Mouse (Mus musculus): ENCODE data around the gene Steap3. TPM values are rescaled to one million over a fixed set of nuclear protein-coding genes. Genes with fewer than 3 reads are reported as not detected.
"Not testable (repeated sequence)": the region's sequence is repeated elsewhere in the genome, so short reads cannot be mapped to it uniquely, and the experiment has no call there.

Gene Steap3
- polyA plus RNA-seq (2016; fragmentation: Nextera tagmentation; extraction: Ambion mirVana) = 2.4 and 3.6 TPM in 2 replicates

DNA sequence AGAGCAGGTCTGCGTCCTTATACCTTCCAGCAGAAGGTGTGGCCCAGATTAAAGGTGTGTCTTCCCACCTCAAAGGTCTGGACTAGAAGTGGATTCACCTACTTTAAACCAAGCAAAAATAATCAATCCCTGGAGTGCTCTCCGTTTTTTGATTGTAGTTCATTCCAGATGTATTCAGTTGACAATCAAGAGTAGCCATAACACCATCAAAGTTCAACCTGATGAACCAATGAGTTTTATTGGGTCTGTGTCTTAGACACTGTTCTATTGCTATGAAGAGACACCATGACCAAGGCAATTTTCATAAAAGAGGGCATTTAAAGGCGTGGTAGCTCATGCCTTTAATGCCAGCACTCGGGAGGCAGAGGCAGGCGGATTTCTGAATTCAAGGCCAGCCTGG, at the start of gene Steap3:
TSS of gene Steap3 (minus strand) at position 101 of the 400 bp plus-strand sequence.
- no peaks in the 10 kb centered on the region; the same call in 1 of the 2 replicates for H3K4me1 ChIP-seq
- ATAC-seq (ENCODE audit: low FRiP score) = no peak
- H3K36me3 ChIP-seq = no peaks in the 10 kb centered on the region
- 91% methylated on average over 5 of the region's 5 CpGs for WGBS
- no peak within 1 kb of the TSS for H3K27ac ChIP-seq
- no peaks in the 10 kb centered on the region for H3K27me3 ChIP-seq
- H3K4me3 ChIP-seq = no peak within 1 kb of the TSS
- no peaks in the 10 kb centered on the region for H3K9me3 ChIP-seq (replicated peaks)
- no peak within 1 kb of the TSS for H3K4me2 ChIP-seq (replicated peaks)
- H3K9ac ChIP-seq = no peak within 1 kb of the TSS

- H3K4me2 ChIP-seq (replicated peaks) = no peak overlapping the region
- H3K27me3 ChIP-seq = no peaks in the 10 kb centered on the region
- H3K4me3 ChIP-seq = no peak overlapping the region
- H3K9ac ChIP-seq = no peak overlapping the region
- H3K4me1 ChIP-seq = peaks cover 5% of the 10 kb centered on the region; the same call in 1 of the 2 replicates
- ATAC-seq (ENCODE audit: low FRiP score) = peak; percentile 62
- H3K27ac ChIP-seq = no peak overlapping the region; the same call in 1 of the 2 replicates
- no peaks in the 10 kb centered on the region for H3K9me3 ChIP-seq (replicated peaks)
- H3K36me3 ChIP-seq = no peaks in the 10 kb centered on the region
- 71% methylated on average over 16 of the region's 16 CpGs for WGBS
Observed at GRCm38 (mm10) chr1:120321270-120322021, 48.9 kb upstream of the Steap3 start.

GRCm38 (mm10) chr1:120305801-120306200, 33.3 kb upstream of the Steap3 start:
- H3K9ac ChIP-seq = no peak overlapping the region
- no peak overlapping the region for H3K27ac ChIP-seq
- WGBS = 67% methylated on average over 2 of the region's 2 CpGs
- H3K27me3 ChIP-seq = no peaks in the 10 kb centered on the region
- H3K4me3 ChIP-seq = no peak overlapping the region
- H3K9me3 ChIP-seq (replicated peaks) = no peaks in the 10 kb centered on the region
- H3K4me1 ChIP-seq = no peaks in the 10 kb centered on the region
- H3K36me3 ChIP-seq = no peaks in the 10 kb centered on the region
- no peak for ATAC-seq (ENCODE audit: low FRiP score)
- H3K4me2 ChIP-seq (replicated peaks) = no peak overlapping the region

DNA sequence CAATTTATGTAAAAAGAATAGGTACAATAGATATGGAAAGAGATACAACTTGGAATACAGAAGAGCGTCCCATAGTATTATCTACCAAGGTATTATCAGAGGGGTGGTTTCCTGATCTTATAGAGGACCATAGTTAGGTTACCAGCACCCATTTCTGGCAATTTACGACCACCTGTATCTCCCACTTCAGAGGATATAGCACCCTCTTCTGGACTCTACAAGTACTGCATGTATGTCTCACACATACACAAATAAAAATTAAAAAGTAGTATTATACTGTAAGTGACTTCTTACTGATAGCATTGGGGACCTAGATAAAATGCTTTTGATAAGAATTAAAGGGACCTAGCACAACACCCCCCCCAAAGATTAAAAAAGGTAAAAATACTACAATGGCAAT, 24.4 kb upstream of the Steap3 start:
- Histone ChIP-seq H3K27me3 (no peaks in the 10 kb centered on the region), H3K4me2 (replicated peaks) (no peak overlapping the region), H3K9ac (no peak overlapping the region), H3K36me3 (no peaks in the 10 kb centered on the region), H3K27ac (no peak overlapping the region), H3K9me3 (replicated peaks) (peaks cover 10% of the 10 kb centered on the region; the same call in 1 of the 2 replicates), H3K4me3 (no peak overlapping the region), H3K4me1 (no peaks in the 10 kb centered on the region)
- ATAC-seq (ENCODE audit: low FRiP score) = no peak
- 93% methylated on average over 2 of the region's 2 CpGs for WGBS

DNA sequence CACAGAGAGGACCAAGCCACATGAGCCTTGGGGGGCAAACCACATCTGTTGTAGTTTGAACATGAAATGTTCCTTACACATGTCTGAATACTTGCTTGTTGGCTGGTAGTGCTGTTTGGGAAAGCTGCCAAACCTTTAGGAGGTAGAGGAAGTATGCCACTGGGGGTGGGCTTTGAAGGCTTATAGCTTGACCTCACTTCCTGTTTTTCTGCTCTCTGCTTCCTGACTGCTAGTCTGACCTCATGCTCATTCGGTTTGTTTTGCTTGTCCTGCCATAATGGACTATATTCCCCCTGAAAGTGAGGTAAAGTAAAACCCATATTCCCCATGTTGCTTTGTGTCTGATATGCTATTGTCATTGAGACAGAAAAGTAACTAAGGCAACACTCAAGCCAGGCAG, 21.3 kb upstream of the Steap3 start:
- Histone ChIP-seq H3K9ac (no peak overlapping the region), H3K4me2 (replicated peaks) (no peak overlapping the region), H3K4me1 (no peaks in the 10 kb centered on the region), H3K36me3 (no peaks in the 10 kb centered on the region), H3K9me3 (replicated peaks) (peaks cover 8% of the 10 kb centered on the region; the same call in 1 of the 2 replicates), H3K27ac (no peak overlapping the region), H3K27me3 (no peaks in the 10 kb centered on the region), H3K4me3 (no peak overlapping the region)
- no peak for ATAC-seq (ENCODE audit: low FRiP score)
- WGBS = 69% methylated on average over 1 of the region's 1 CpGs

- no peak overlapping the region for H3K4me3 ChIP-seq
- H3K9ac ChIP-seq = no peak overlapping the region
- 80% methylated on average over 3 of the region's 3 CpGs for WGBS
- no peak overlapping the region for H3K27ac ChIP-seq
- peaks cover 6% of the 10 kb centered on the region for H3K4me1 ChIP-seq
- no peak for ATAC-seq (ENCODE audit: low FRiP score)
- H3K36me3 ChIP-seq = no peaks in the 10 kb centered on the region
- no peak overlapping the region for H3K4me2 ChIP-seq (replicated peaks)
- H3K9me3 ChIP-seq (replicated peaks) = peaks cover 8% of the 10 kb centered on the region; the same call in 1 of the 2 replicates
- H3K27me3 ChIP-seq = no peaks in the 10 kb centered on the region
Observed at GRCm38 (mm10) chr1:120291709-120292108, 19.2 kb upstream of the Steap3 start.

DNA sequence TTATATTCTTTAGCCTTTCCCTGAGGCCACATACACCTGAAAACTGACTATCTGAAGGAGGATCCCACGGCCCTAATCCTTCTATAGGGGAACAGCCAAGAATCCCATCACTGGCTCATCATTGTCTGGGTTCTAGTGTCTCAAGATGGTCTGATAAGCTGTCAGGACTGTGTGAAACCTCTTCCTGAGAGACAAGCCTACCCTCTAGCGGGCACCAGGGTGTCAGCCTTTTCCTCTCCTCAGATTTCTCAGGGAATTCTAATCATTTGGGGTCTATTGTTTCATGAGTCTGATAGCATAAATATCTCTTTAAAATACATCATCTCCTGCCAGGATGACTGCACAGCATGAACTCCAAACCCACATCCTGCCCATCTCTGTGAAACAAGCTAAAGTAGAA, 17.3 kb upstream of the Steap3 start:
- peaks cover 8% of the 10 kb centered on the region; the same call in 1 of the 2 replicates for H3K9me3 ChIP-seq (replicated peaks)
- 64% methylated on average over 2 of the region's 2 CpGs for WGBS
- ATAC-seq (ENCODE audit: low FRiP score) = no peak

DNA sequence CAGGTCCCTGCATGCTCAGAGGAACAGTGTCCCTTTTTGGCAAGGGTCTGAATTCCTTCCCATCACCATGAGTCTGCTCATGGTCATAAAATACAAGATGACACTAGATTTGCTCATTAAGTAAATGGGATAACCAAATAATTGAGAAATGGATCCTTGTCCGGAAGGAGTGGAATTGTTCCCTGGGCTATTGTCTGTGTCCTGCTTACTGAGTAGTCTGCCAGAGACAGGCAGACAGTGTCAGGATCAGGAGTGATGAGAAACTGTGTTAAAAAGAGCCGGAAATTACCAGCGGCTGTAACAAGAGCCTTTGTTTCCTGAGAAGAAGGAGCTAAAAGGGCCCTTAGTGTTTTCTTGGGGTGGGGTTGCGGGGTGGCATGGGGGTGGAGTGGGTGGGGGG, 15.2 kb upstream of the Steap3 start:
- Histone ChIP-seq H3K9me3 (replicated peaks) (peaks cover 8% of the 10 kb centered on the region; the same call in 1 of the 2 replicates), H3K4me1 (peaks cover 6% of the 10 kb centered on the region), H3K4me2 (replicated peaks) (no peak overlapping the region), H3K27ac (no peak overlapping the region), H3K27me3 (no peaks in the 10 kb centered on the region), H3K4me3 (no peak overlapping the region), H3K9ac (no peak overlapping the region), H3K36me3 (no peaks in the 10 kb centered on the region)
- 30% methylated on average over 4 of the region's 4 CpGs for WGBS
- ATAC-seq (ENCODE audit: low FRiP score) = no peak

More for the DNA sequence above, 17.3 kb upstream of the Steap3 start:
- no peaks in the 10 kb centered on the region for H3K27me3 ChIP-seq
- H3K4me3 ChIP-seq = no peak overlapping the region
- peaks cover 6% of the 10 kb centered on the region for H3K4me1 ChIP-seq
- H3K4me2 ChIP-seq (replicated peaks) = no peak overlapping the region
- H3K27ac ChIP-seq = no peak overlapping the region
- no peak overlapping the region for H3K9ac ChIP-seq
- no peaks in the 10 kb centered on the region for H3K36me3 ChIP-seq

GRCm38 (mm10) chr1:120276058-120276457, 3.6 kb upstream of the Steap3 start:
- H3K4me1 ChIP-seq; H3K4me2 ChIP-seq (replicated peaks); H3K4me3 ChIP-seq; H3K9me3 ChIP-seq (replicated peaks); H3K27me3 ChIP-seq; H3K36me3 ChIP-seq; H3K9ac ChIP-seq; ATAC-seq (ENCODE audit: low FRiP score); H3K27ac ChIP-seq: not testable (repeated sequence)
- 77% methylated on average over 1 of the region's 1 CpGs for WGBS

DNA sequence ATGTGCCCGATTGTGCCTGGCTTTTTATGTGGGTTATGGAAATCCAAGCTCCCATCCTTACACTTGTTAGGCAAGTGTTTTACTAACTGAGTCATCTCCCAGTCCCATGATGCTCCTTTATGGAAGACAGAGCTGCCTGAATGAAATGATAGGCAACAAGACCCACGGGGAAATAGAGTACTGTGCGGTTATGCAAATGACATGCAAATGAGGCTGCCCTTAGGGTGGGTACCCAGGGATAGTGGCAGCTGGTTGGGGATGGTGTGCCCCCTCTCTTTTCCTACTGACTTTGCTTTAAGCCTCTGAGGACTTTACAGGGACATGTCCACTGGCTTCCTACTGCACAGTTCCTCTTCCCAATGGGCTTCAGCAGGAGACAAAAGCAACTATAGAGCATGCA, 2.7 kb upstream of the Steap3 start:
- Histone ChIP-seq H3K9me3 (replicated peaks) (no peaks in the 10 kb centered on the region), H3K4me2 (replicated peaks) (no peak overlapping the region), H3K9ac (no peak overlapping the region), H3K27me3 (no peaks in the 10 kb centered on the region), H3K4me3 (no peak overlapping the region), H3K36me3 (no peaks in the 10 kb centered on the region), H3K27ac (no peak overlapping the region), H3K4me1 (no peaks in the 10 kb centered on the region; the same call in 1 of the 2 replicates)
- ATAC-seq (ENCODE audit: low FRiP score) = peak; percentile 79
- WGBS = 65% methylated on average over 3 of the region's 3 CpGs

DNA sequence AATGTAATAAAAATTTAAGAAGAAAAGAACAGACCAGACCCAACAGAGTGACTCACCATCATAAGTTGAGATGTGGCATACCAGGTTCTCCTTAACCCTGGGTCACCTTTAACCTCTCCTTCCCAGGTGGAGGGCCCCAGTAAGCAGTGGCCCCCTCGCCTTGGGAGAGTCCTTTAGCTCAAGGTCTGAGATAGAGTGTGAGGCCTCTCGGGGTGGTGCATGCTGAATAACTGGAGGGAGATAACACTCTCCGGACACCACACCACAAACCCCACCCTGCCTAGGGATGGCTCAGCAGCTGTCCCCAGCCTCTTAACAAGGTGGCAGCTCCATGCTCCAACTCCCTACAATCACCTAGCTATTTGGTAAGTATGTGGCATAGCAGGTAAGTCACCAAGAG, 1.6 kb downstream of the Steap3 start:
- Histone ChIP-seq H3K9me3 (replicated peaks) (no peaks in the 10 kb centered on the region), H3K36me3 (no peaks in the 10 kb centered on the region), H3K27me3 (peaks cover under 1% of the 10 kb centered on the region; the same call in 1 of the 2 replicates), H3K27ac (no peak overlapping the region), H3K4me1 (peaks cover under 1% of the 10 kb centered on the region; the same call in 1 of the 2 replicates), H3K4me3 (no peak overlapping the region), H3K9ac (no peak overlapping the region), H3K4me2 (replicated peaks) (no peak overlapping the region)
- 81% methylated on average over 3 of the region's 3 CpGs for WGBS
- ATAC-seq (ENCODE audit: low FRiP score) = no peak

DNA sequence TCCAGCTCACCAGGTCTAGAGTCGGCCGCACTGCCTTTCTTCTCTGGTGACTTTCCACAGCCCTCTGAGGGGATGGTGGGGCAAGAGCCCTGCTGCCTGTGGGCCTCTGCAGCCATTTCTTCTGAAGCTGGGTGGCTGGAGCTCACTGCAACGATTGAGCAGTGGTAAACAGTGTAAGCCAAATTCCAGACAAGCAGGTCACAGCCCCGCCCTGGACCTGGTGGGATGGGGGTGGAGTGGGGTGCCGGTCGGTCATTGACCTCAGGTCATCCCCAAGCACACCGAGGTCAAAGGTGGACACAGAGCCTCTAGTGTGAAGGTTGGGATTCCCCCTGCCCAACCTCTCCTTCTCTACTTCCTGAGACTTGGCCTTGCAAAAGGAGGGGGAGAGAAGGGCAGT, 2.4 kb downstream of the Steap3 start:
- Histone ChIP-seq H3K9me3 (replicated peaks) (no peaks in the 10 kb centered on the region), H3K36me3 (no peaks in the 10 kb centered on the region), H3K9ac (no peak overlapping the region), H3K27me3 (peaks cover 6% of the 10 kb centered on the region), H3K27ac (no peak overlapping the region), H3K4me2 (replicated peaks) (no peak overlapping the region), H3K4me3 (no peak overlapping the region), H3K4me1 (peaks cover 9% of the 10 kb centered on the region; the same call in 1 of the 2 replicates)
- 82% methylated on average over 7 of the region's 7 CpGs for WGBS
- ATAC-seq (ENCODE audit: low FRiP score) = no peak

GRCm38 (mm10) chr1:120267631-120268030, 4.9 kb downstream of the Steap3 start:
- WGBS = 95% methylated on average over 3 of the region's 3 CpGs
- H3K4me2 ChIP-seq (replicated peaks) = no peak overlapping the region

More at GRCm38 (mm10) chr1:120267631-120268030, 4.9 kb downstream of the Steap3 start:
- no peak for ATAC-seq (ENCODE audit: low FRiP score)
- Histone ChIP-seq H3K36me3 (no peaks in the 10 kb centered on the region), H3K27ac (no peak overlapping the region), H3K4me1 (peaks cover 12% of the 10 kb centered on the region), H3K27me3 (peaks cover 15% of the 10 kb centered on the region), H3K9me3 (replicated peaks) (no peaks in the 10 kb centered on the region), H3K9ac (no peak overlapping the region), H3K4me3 (no peak overlapping the region)

Data from hindbrain, embryonic 12.5 days (tissue).